Mouse (Mus musculus) CH12.LX (cell line): ENCODE data around the gene Best1. TPM values are rescaled to one million over a fixed set of nuclear protein-coding genes. Genes with fewer than 3 reads are reported as not detected.

Experiments used
- DNase-seq: peaks from one replicate; pipeline ENCODE4 v3.0.0-alpha.2; 2013; ENCODE audit errors: extremely low read depth
- H3K27ac ChIP-seq: 2 replicates; pipeline ENCODE4 v1.5.1; 2012; ENCODE audit warnings: low read depth, mild to moderate bottlenecking, control low read depth, moderate library complexity; ENCODE audit not compliant: insufficient read depth
- H3K27me3 ChIP-seq: replicated peaks from 2 replicates; pipeline ENCODE3; 2012; ENCODE audit warnings: inconsistent platforms
- H3K36me3 ChIP-seq, 2 experiments: replicated peaks in 1 of 2; 2 replicates each; pipeline versions ENCODE3 to v1.6.1; 2012; ENCODE audit warnings: inconsistent platforms in 1 of 2, low read length in 1 of 2, mild to moderate bottlenecking in 1 of 2, mixed read lengths in 1 of 2, moderate library complexity in 1 of 2; ENCODE audit not compliant: control insufficient read depth in 1 of 2, insufficient read depth in 1 of 2
- H3K4me1 ChIP-seq, 2 experiments: 2 replicates each; pipeline ENCODE4 v1.6.1; 2012; ENCODE audit warnings: inconsistent platforms in 1 of 2, moderate library complexity in 1 of 2; ENCODE audit not compliant: insufficient read depth in 2 of 2, control insufficient read depth in 1 of 2
- H3K4me2 ChIP-seq: 2 replicates; pipeline ENCODE4 v1.6.1; 2012; ENCODE audit warnings: low read depth, mild to moderate bottlenecking, control low read depth; ENCODE audit not compliant: poor library complexity, insufficient read depth, severe bottlenecking
- H3K4me3 ChIP-seq, 3 experiments: fragments of 150-350 bp in 1 of 3; sonication (generic) in 1 of 3; replicated peaks in 1 of 3; 2 replicates each; pipeline versions ENCODE3 to v1.5.1; 2011 to 2012; ENCODE audit warnings: low read depth in 2 of 3, low read length in 2 of 3, mild to moderate bottlenecking in 2 of 3, moderate library complexity in 2 of 3, control low read depth in 1 of 3, improper control_type of control experiment in 1 of 3, inconsistent platforms in 1 of 3, mixed read lengths in 1 of 3; ENCODE audit not compliant: poor library complexity in 1 of 3
- H3K79me2 ChIP-seq: replicated peaks from 2 replicates; pipeline ENCODE4 v1.6.1; 2012; ENCODE audit warnings: mild to moderate bottlenecking, moderate library complexity; ENCODE audit not compliant: control insufficient read depth, poor library complexity, insufficient read depth, severe bottlenecking; ENCODE audit errors: extremely low read depth
- H3K9ac ChIP-seq: 2 replicates; pipeline ENCODE4 v1.6.1; 2012; ENCODE audit warnings: low read depth, mild to moderate bottlenecking, control low read depth, moderate library complexity; ENCODE audit not compliant: insufficient read depth
- H3K9me3 ChIP-seq: replicated peaks from 2 replicates; pipeline ENCODE3; 2012; ENCODE audit warnings: low read length, inconsistent platforms, mixed read lengths
- BHLHE40 ChIP-seq: IDR thresholded peaks from 2 replicates; pipeline ENCODE4 v1.6.1; 2011; ENCODE audit warnings: mild to moderate bottlenecking, low read depth, low read length, improper control_type of control experiment
- CHD2 ChIP-seq: IDR thresholded peaks from 2 replicates; pipeline ENCODE4 v1.6.1; 2011; ENCODE audit warnings: low read length, improper control_type of control experiment
- E2F4 ChIP-seq: IDR thresholded peaks from 2 replicates; pipeline ENCODE4 v1.6.1; 2011; ENCODE audit warnings: low read depth, low read length, improper control_type of control experiment; ENCODE audit not compliant: insufficient replicate concordance
- EP300 ChIP-seq: IDR thresholded peaks from 2 replicates; pipeline ENCODE4 v1.6.1; 2011; ENCODE audit warnings: low read length, improper control_type of control experiment
- IRF4 ChIP-seq: IDR thresholded peaks from 2 replicates; pipeline ENCODE4 v1.6.1; 2014; ENCODE audit warnings: low read depth, mild to moderate bottlenecking, inconsistent platforms, low read length, improper control_type of control experiment
- JUND ChIP-seq: conservative IDR thresholded peaks from 2 replicates; pipeline ENCODE4 v1.6.1; 2011; ENCODE audit warnings: low read depth, low read length, improper control_type of control experiment
- KAT2A ChIP-seq: IDR thresholded peaks from 2 replicates; pipeline ENCODE4 v1.6.1; 2012; ENCODE audit warnings: low read length, improper control_type of control experiment, inconsistent platforms; ENCODE audit not compliant: insufficient replicate concordance
- MAZ ChIP-seq: IDR thresholded peaks from 2 replicates; pipeline ENCODE4 v1.6.1; 2012; ENCODE audit warnings: low read depth, mild to moderate bottlenecking, inconsistent platforms, low read length, improper control_type of control experiment, moderate library complexity
- MXI1 ChIP-seq: IDR thresholded peaks from 2 replicates; pipeline ENCODE4 v1.6.1; 2011; ENCODE audit warnings: mild to moderate bottlenecking, low read depth, low read length, improper control_type of control experiment
- POLR2A ChIP-seq: IDR thresholded peaks from 2 replicates; pipeline ENCODE4 v1.6.1; 2011; ENCODE audit warnings: low read depth, mild to moderate bottlenecking, improper control_type of control experiment, low read length
- SIN3A ChIP-seq: IDR thresholded peaks from 2 replicates; pipeline ENCODE4 v1.6.1; 2012; ENCODE audit warnings: low read length, improper control_type of control experiment, inconsistent platforms
- SMC3 ChIP-seq: IDR thresholded peaks from 2 replicates; pipeline ENCODE4 v1.6.1; 2011; ENCODE audit warnings: low read depth, low read length, improper control_type of control experiment
- TCF12 ChIP-seq: IDR thresholded peaks from 2 replicates; pipeline ENCODE4 v1.6.1; 2014; ENCODE audit warnings: low read depth, mild to moderate bottlenecking, inconsistent platforms, low read length, improper control_type of control experiment
- UBTF ChIP-seq: IDR thresholded peaks from 2 replicates; pipeline ENCODE4 v1.6.1; 2012; ENCODE audit warnings: low read depth, mild to moderate bottlenecking, inconsistent platforms, low read length, improper control_type of control experiment, moderate library complexity
- USF1 ChIP-seq: IDR thresholded peaks from 2 replicates; pipeline ENCODE4 v1.6.1; 2014; ENCODE audit warnings: low read depth, mild to moderate bottlenecking, inconsistent platforms, low read length, improper control_type of control experiment
- ZC3H11A ChIP-seq: IDR thresholded peaks from 2 replicates; pipeline ENCODE4 v1.6.1; 2012; ENCODE audit warnings: low read depth, mild to moderate bottlenecking, inconsistent platforms, low read length, improper control_type of control experiment
- ZKSCAN1 ChIP-seq: IDR thresholded peaks from 2 replicates; pipeline ENCODE4 v1.6.1; 2012; ENCODE audit warnings: low read depth, inconsistent platforms, low read length, improper control_type of control experiment, borderline replicate concordance
- ZNF384 ChIP-seq: IDR thresholded peaks from 2 replicates; pipeline ENCODE4 v1.6.1; 2012; ENCODE audit warnings: low read depth, low read length, improper control_type of control experiment, inconsistent platforms
- dilution Hi-C: fragments of 300-500 bp; cut with MboI; formaldehyde crosslinking; loops from 2 replicates; pipeline ENCODE4 v1.14.3; 2020; ENCODE audit warnings: low sequenced_read_pairs; ENCODE audit not compliant: extremely low pct_unique_long_range_greater_than_20kb, extremely low pct_ligation_motif_present
- in situ Hi-C: fragments of 300-500 bp; cut with MboI; formaldehyde crosslinking; loops from 3 replicates; pipeline ENCODE4 v1.14.3; 2019; ENCODE audit warnings: low sequenced_read_pairs, low pct_ligation_motif_present, low pct_unique_long_range_greater_than_20kb, mixed read lengths
- polyA plus RNA-seq: library from polyadenylated mRNA; unstranded; fragments of >175 nt; gene quantifications from 2 replicates; pipeline ENCODE4 v1.2.1, GENCODE M21; 2012; ENCODE audit warnings: low read depth; ENCODE audit not compliant: insufficient read length
- total RNA-seq, 2 experiments: library from RNA; depleted of rRNA; stranded (reverse); fragments of 300-350 nt in 1 of 2; fragments of >200 nt in 1 of 2; gene quantifications; 2 replicates each; pipeline ENCODE4 v1.2.3; 2012 to 2014

Best1 gene
- total and polyA plus RNA-seq, 3 experiments, result 0.13 TPM; not detected in 2

- dilution Hi-C loops, result no loop called here
Observed at GRCm38 (mm10) chr19:10049533-10049932, 48.1 kb upstream of the Best1 start.

GRCm38 (mm10) chr19:10046983-10047382, 45.5 kb upstream of the Best1 start:
- H3K36me3 ChIP-seq, result no peaks in the 10 kb centered on the region
- H3K4me3 ChIP-seq, result no peak overlapping the region
- H3K9ac ChIP-seq, result no peak overlapping the region
- peaks cover 5 to 15% of the 10 kb centered on the region in 2 experiments; a peak in 3 of 4 replicates for H3K4me1 ChIP-seq
- no peaks in the 10 kb centered on the region for H3K79me2 ChIP-seq
- dilution Hi-C loops (no loop called here), in situ Hi-C loops (no loop called here)
- no peak for DNase-seq
- H3K27me3 ChIP-seq, result no peaks in the 10 kb centered on the region
- H3K4me2 ChIP-seq, result no peak overlapping the region
- H3K27ac ChIP-seq, result no peak overlapping the region
- H3K9me3 ChIP-seq, result no peaks in the 10 kb centered on the region
- TF ChIP-seq BHLHE40 (peak; percentile 47; the same call in 1 of the 2 replicates), IRF4 (peak; percentile 77), EP300 (peak; percentile 57), E2F4 (no peak), TCF12 (0 out of 2 replicates have a peak, but pooled peaks have one; percentile 34), KAT2A (no peak)
- TF ChIP-seq, all 38 proteins: peak for 4

More at GRCm38 (mm10) chr19:10049533-10049932, 48.1 kb upstream of the Best1 start:
- Histone ChIP-seq H3K36me3 (no peaks in the 10 kb centered on the region), H3K27ac (no peak overlapping the region), H3K4me2 (no peak overlapping the region), H3K9ac (no peak overlapping the region), H3K4me3 (no peak overlapping the region), H3K27me3 (no peaks in the 10 kb centered on the region), H3K79me2 (no peaks in the 10 kb centered on the region), H3K4me1 (peaks cover 5 to 15% of the 10 kb centered on the region in 2 experiments; a peak in 3 of 4 replicates), H3K9me3 (no peaks in the 10 kb centered on the region)
- TF ChIP-seq SMC3, result no peak
- no peak for TF ChIP-seq IRF4
- TF ChIP-seq USF1, result no peak
- TF ChIP-seq EP300, result no peak
- TF ChIP-seq ZNF384, result no peak
- no peak for TF ChIP-seq POLR2A
- no peak for TF ChIP-seq UBTF
- no peak for TF ChIP-seq JUND
- no peak for TF ChIP-seq ZKSCAN1
- TF ChIP-seq BHLHE40, result no peak
- no peak for TF ChIP-seq MXI1
- no peak for TF ChIP-seq ZC3H11A
- no peak for TF ChIP-seq SIN3A
- TF ChIP-seq MAZ, result no peak
- TF ChIP-seq CHD2, result no peak
- DNase-seq, result no peak
- in situ Hi-C loops, result no loop called here
